Mouse (Mus musculus) myocyte (in vitro differentiated cells): ENCODE results near the gene Ankdd1a.

Source experiments
- CEBPB ChIP-seq: IDR thresholded peaks from 2 replicates; pipeline ENCODE4 v1.6.1; 2011; ENCODE audit warnings: mild to moderate bottlenecking, moderate library complexity; ENCODE audit not compliant: poor library complexity, insufficient read depth, severe bottlenecking
- E2F4 ChIP-seq: IDR thresholded peaks from one replicate; pipeline ENCODE4 v1.6.1; 2011; ENCODE audit warnings: mild to moderate bottlenecking, control low read depth, moderate library complexity; ENCODE audit not compliant: insufficient read depth
- MAX ChIP-seq: IDR thresholded peaks from one replicate; pipeline ENCODE4 v1.6.1; 2011; ENCODE audit warnings: low read depth, mild to moderate bottlenecking, control low read depth
- MYOD1 ChIP-seq, 3 experiments: IDR thresholded peaks; one replicate each; pipeline ENCODE4 v1.6.1; 2011; ENCODE audit warnings: control low read depth in 2 of 3, low read depth in 2 of 3, mild to moderate bottlenecking in 2 of 3, moderate library complexity in 1 of 3; ENCODE audit not compliant: insufficient read length in 2 of 3, control insufficient read depth in 1 of 3
- MYOG ChIP-seq, 3 experiments: IDR thresholded peaks; one replicate each; pipeline ENCODE4 v1.6.1; 2011; ENCODE audit warnings: control low read depth in 2 of 3, low read depth in 2 of 3, mild to moderate bottlenecking in 2 of 3; ENCODE audit not compliant: insufficient read length in 2 of 3, control insufficient read depth in 1 of 3, insufficient read depth in 1 of 3
- POLR2A ChIP-seq: IDR thresholded peaks from one replicate; pipeline ENCODE4 v1.6.1; 2011; ENCODE audit warnings: low read depth, mild to moderate bottlenecking, control low read depth, moderate library complexity; ENCODE audit not compliant: insufficient read length
- POLR2AphosphoS2 ChIP-seq: IDR thresholded peaks from one replicate; pipeline ENCODE4 v1.6.1; 2011; ENCODE audit warnings: low read depth, control low read depth; ENCODE audit not compliant: insufficient read length
- REST ChIP-seq: IDR thresholded peaks from one replicate; pipeline ENCODE4 v1.6.1; 2011; ENCODE audit warnings: mild to moderate bottlenecking, control low read depth, moderate library complexity; ENCODE audit not compliant: insufficient read depth, insufficient read length
- SRF ChIP-seq: IDR thresholded peaks from one replicate; pipeline ENCODE4 v1.6.1; 2011; ENCODE audit warnings: low read depth; ENCODE audit not compliant: control insufficient read depth, insufficient read length
- TCF12 ChIP-seq: IDR thresholded peaks from one replicate; pipeline ENCODE4 v1.6.1; 2011; ENCODE audit warnings: mild to moderate bottlenecking, control low read depth; ENCODE audit not compliant: poor library complexity, insufficient read depth, severe bottlenecking
- TCF3 ChIP-seq: IDR thresholded peaks from one replicate; pipeline ENCODE4 v1.6.1; 2011; ENCODE audit warnings: low read depth, control low read depth; ENCODE audit not compliant: insufficient read length
- USF1 ChIP-seq: IDR thresholded peaks from one replicate; pipeline ENCODE4 v1.6.1; 2011; ENCODE audit warnings: low read depth, mild to moderate bottlenecking, control low read depth, moderate library complexity

- TF ChIP-seq MAX (no peak), CEBPB (no peak), USF1 (no peak), POLR2A (no peak), POLR2AphosphoS2 (no peak), E2F4 (no peak), MYOD1 (IDR thresholded peaks at IDR 0.05; ENCODE audit: control insufficient read depth in 1 of 3, insufficient read length in 2 of 3, low read depth in 2 of 3) (no peak), REST (no peak), TCF12 (no peak), SRF (no peak), MYOG (IDR thresholded peaks at IDR 0.05; ENCODE audit: control insufficient read depth in 1 of 3, insufficient read depth in 1 of 3, insufficient read length in 2 of 3, low read depth in 2 of 3) (no peak), TCF3 (no peak)
Measured at GRCm38 (mm10) chr9:65480071-65480470, 39.9 kb downstream of the Ankdd1a start.
